Mouse (Mus musculus) lung, embryonic 15.5 days (tissue): Measurements from ENCODE around the gene Snapc4. TPM values are rescaled to one million over a fixed set of nuclear protein-coding genes. Genes with fewer than 3 reads are reported as not detected.
"Not testable (repeated sequence)": the region's sequence is repeated elsewhere in the genome, so short reads cannot be mapped to it uniquely, and the experiment has no call there.

Experiments used
- ATAC-seq: fragments of 200-750 bp; cut with Nextera tagmentation; 2 replicates; pipeline ENCODE4 v1.8.0; 2017; ENCODE audit warnings: moderate number of reproducible peaks, borderline replicate concordance; ENCODE audit not compliant: low FRiP score, low TSS enrichment; ENCODE audit errors: extremely low read depth
- H3K27ac ChIP-seq: fragments of 300-500 bp; sonication (generic); 2 replicates; pipeline ENCODE4 v1.5.1; 2015; ENCODE audit warnings: moderate library complexity, mild to moderate bottlenecking, inconsistent platforms
- H3K27me3 ChIP-seq: fragments of 300-500 bp; sonication (generic); 2 replicates; pipeline ENCODE4 v1.6.1; 2015; ENCODE audit warnings: inconsistent platforms
- H3K36me3 ChIP-seq: fragments of 300-500 bp; sonication (generic); 2 replicates; pipeline ENCODE4 v1.6.1; 2015; ENCODE audit warnings: inconsistent platforms
- H3K4me1 ChIP-seq: fragments of 300-500 bp; sonication (generic); 2 replicates; pipeline ENCODE4 v1.6.1; 2015; ENCODE audit warnings: inconsistent platforms
- H3K4me2 ChIP-seq: fragments of 300-500 bp; sonication (generic); 2 replicates; pipeline ENCODE4 v1.6.1; 2015; ENCODE audit warnings: inconsistent platforms, mild to moderate bottlenecking, moderate library complexity
- H3K4me3 ChIP-seq: fragments of 300-500 bp; sonication (generic); 2 replicates; pipeline ENCODE4 v1.5.1; 2015; ENCODE audit warnings: mild to moderate bottlenecking, inconsistent platforms
- H3K9ac ChIP-seq: fragments of 300-500 bp; sonication (generic); 2 replicates; pipeline ENCODE4 v1.6.1; 2015; ENCODE audit warnings: inconsistent platforms
- H3K9me3 ChIP-seq: fragments of 300-500 bp; sonication (generic); 2 replicates; pipeline ENCODE4 v1.6.1; 2016; ENCODE audit warnings: inconsistent platforms
- WGBS: fragments of 180-500 bp; shearing (Covaris S2); methylation state at CpG from one replicate; pipeline ENCODE4 v1.1.7; 2015; 5-methylcytosine and 5-hydroxymethylcytosine counted together
- polyA plus RNA-seq: library from polyadenylated mRNA; unstranded; fragments of >200 nt; fragmentation: Nextera tagmentation; extraction: Ambion mirVana; gene quantifications from 2 replicates; pipeline ENCODE4 v1.2.1, GENCODE M21; 2015

Gene Snapc4
- polyA plus RNA-seq, 1 experiment from 2014 or later: 30.0 TPM

GRCm38 (mm10) chr2:26402265-26402664 is 21.8 kb upstream of the Snapc4 start:
- H3K4me2 ChIP-seq: no peak overlapping the region
- no peak overlapping the region for H3K27ac ChIP-seq
- H3K9ac ChIP-seq: no peak overlapping the region
- H3K36me3 ChIP-seq: peaks cover 57% of the 10 kb centered on the region
- H3K4me3 ChIP-seq: no peak overlapping the region
- H3K4me1 ChIP-seq: peaks cover 15% of the 10 kb centered on the region
- H3K9me3 ChIP-seq: no peaks in the 10 kb centered on the region
- H3K27me3 ChIP-seq: no peaks in the 10 kb centered on the region
- ATAC-seq: no peak
- 86% methylated on average over 1 of the region's 1 CpGs for WGBS

DNA sequence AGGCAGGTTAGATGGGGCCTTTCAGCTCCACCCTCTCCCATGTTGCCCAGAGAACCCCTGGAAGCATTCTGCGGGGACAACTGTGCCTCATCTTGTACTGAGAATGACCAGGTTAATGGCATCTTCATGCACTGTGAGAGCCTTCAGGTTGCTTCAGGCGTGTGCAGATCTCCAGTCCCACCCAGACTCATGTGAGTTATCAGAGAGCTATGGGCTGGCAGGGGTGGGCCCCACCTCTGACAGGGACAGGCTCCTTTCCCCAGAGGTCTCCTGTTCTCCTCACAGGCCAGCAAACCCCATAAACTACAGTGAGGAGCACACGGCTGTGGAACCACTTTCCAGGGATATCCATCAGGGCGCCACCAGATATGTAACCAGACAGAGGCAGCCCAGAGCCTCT is 20.6 kb upstream of the Snapc4 start:
- 88% methylated on average over 4 of the region's 4 CpGs for WGBS
- Histone ChIP-seq H3K9me3 (no peaks in the 10 kb centered on the region), H3K9ac (no peak overlapping the region), H3K4me1 (peaks cover 3% of the 10 kb centered on the region), H3K4me3 (no peak overlapping the region), H3K4me2 (no peak overlapping the region), H3K27me3 (no peaks in the 10 kb centered on the region), H3K36me3 (peaks cover 69% of the 10 kb centered on the region), H3K27ac (no peak overlapping the region)
- no peak for ATAC-seq

DNA sequence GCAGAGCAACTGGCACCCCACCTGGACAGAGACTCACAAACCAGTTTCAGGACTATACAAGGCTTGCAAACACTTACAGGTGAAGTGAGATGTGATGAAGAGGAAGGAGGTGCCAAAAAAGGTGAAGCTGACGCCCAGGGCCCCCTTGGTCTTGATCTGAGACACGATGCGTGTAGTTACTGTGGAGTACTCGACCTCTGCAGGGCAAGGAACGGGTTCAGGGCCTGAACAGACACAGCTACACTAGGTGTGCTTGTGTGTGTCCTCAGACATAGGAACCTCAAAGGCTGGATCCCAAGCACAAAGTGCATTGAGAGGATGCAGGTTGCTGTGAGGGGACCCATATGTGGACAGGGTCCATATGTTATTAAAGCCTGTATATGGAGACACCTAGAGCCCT is 19.8 kb upstream of the Snapc4 start:
- 88% methylated on average over 5 of the region's 5 CpGs for WGBS
- Histone ChIP-seq H3K9me3 (no peaks in the 10 kb centered on the region), H3K4me2 (no peak overlapping the region), H3K27ac (no peak overlapping the region), H3K27me3 (no peaks in the 10 kb centered on the region), H3K4me1 (no peaks in the 10 kb centered on the region), H3K36me3 (peaks cover 70% of the 10 kb centered on the region), H3K9ac (no peak overlapping the region), H3K4me3 (no peak overlapping the region)
- no peak for ATAC-seq

GRCm38 (mm10) chr2:26399647-26400046 is 19.2 kb upstream of the Snapc4 start:
- ATAC-seq: no peak
- H3K27ac ChIP-seq: no peak overlapping the region

GRCm38 (mm10) chr2:26398978-26399377 is 18.5 kb upstream of the Snapc4 start:
- H3K4me1 ChIP-seq: no peaks in the 10 kb centered on the region
- no peak overlapping the region for H3K9ac ChIP-seq
- no peak overlapping the region for H3K27ac ChIP-seq
- WGBS: 84% methylated on average over 8 of the region's 8 CpGs
- H3K4me3 ChIP-seq: no peak overlapping the region
- peaks cover 83% of the 10 kb centered on the region for H3K36me3 ChIP-seq
- no peak overlapping the region for H3K4me2 ChIP-seq
- no peak for ATAC-seq
- no peaks in the 10 kb centered on the region for H3K27me3 ChIP-seq
- no peaks in the 10 kb centered on the region for H3K9me3 ChIP-seq

More at GRCm38 (mm10) chr2:26399647-26400046, 19.2 kb upstream of the Snapc4 start:
- 77% methylated on average over 5 of the region's 5 CpGs for WGBS
- Histone ChIP-seq H3K27me3 (no peaks in the 10 kb centered on the region), H3K9me3 (no peaks in the 10 kb centered on the region), H3K9ac (no peak overlapping the region), H3K4me3 (no peak overlapping the region), H3K4me2 (no peak overlapping the region), H3K36me3 (peaks cover 77% of the 10 kb centered on the region), H3K4me1 (no peaks in the 10 kb centered on the region)

- H3K4me2 ChIP-seq: no peak overlapping the region
- WGBS: 90% methylated on average over 6 of the region's 6 CpGs
Measured at GRCm38 (mm10) chr2:26391617-26392016, 11.2 kb upstream of the Snapc4 start.

GRCm38 (mm10) chr2:26390954-26391353 is 10.5 kb upstream of the Snapc4 start:
- Histone ChIP-seq H3K4me2 (no peak overlapping the region), H3K9ac (no peak overlapping the region), H3K27ac (no peak overlapping the region), H3K9me3 (no peaks in the 10 kb centered on the region), H3K27me3 (no peaks in the 10 kb centered on the region), H3K4me1 (peaks cover 19% of the 10 kb centered on the region), H3K4me3 (no peak overlapping the region), H3K36me3 (peaks cover 72% of the 10 kb centered on the region)
- 77% methylated on average over 3 of the region's 3 CpGs for WGBS
- no peak for ATAC-seq

More at GRCm38 (mm10) chr2:26391617-26392016, 11.2 kb upstream of the Snapc4 start:
- ATAC-seq: no peak
- H3K9ac ChIP-seq: no peak overlapping the region
- peaks cover 19% of the 10 kb centered on the region for H3K4me1 ChIP-seq
- no peak overlapping the region for H3K27ac ChIP-seq
- H3K36me3 ChIP-seq: peaks cover 72% of the 10 kb centered on the region
- no peaks in the 10 kb centered on the region for H3K9me3 ChIP-seq
- no peaks in the 10 kb centered on the region for H3K27me3 ChIP-seq
- H3K4me3 ChIP-seq: no peak overlapping the region

- no peaks in the 10 kb centered on the region for H3K27me3 ChIP-seq
- peak within 1 kb of the TSS; percentile 90 for H3K9ac ChIP-seq
- no peaks in the 10 kb centered on the region for H3K9me3 ChIP-seq
- H3K36me3 ChIP-seq: peaks cover 72% of the 10 kb centered on the region
- H3K4me3 ChIP-seq: peak within 1 kb of the TSS; percentile 76
- WGBS: under 1% methylated on average over 60 of the region's 60 CpGs
- ATAC-seq: peak; percentile 87
- H3K27ac ChIP-seq: peak within 1 kb of the TSS; percentile 42; the same call in 1 of the 2 replicates
- H3K4me2 ChIP-seq: peak within 1 kb of the TSS; percentile 94
- H3K4me1 ChIP-seq: peaks cover 19% of the 10 kb centered on the region
Measured at GRCm38 (mm10) chr2:26389154-26389690, 8.8 kb upstream of the Snapc4 start, which contains the start of the genes Entr1 and Pmpca. Gene Entr1, minus strand, starts transcription at chr2:26389316. Gene Pmpca, plus strand, starts transcription at chr2:26389339.

- under 1% methylated on average over 34 of the region's 45 CpGs for WGBS
- peaks cover 72% of the 10 kb centered on the region for H3K36me3 ChIP-seq
- ATAC-seq: peak; percentile 53; the same call in 1 of the 2 replicates
Measured at GRCm38 (mm10) chr2:26388682-26389153, 8.3 kb upstream of the Snapc4 start.

GRCm38 (mm10) chr2:26387713-26388112 is 7.3 kb upstream of the Snapc4 start:
- H3K27me3 ChIP-seq: no peaks in the 10 kb centered on the region
- peak overlapping the region; percentile 94 for H3K4me2 ChIP-seq
- no peak overlapping the region for H3K27ac ChIP-seq
- peaks cover 72% of the 10 kb centered on the region for H3K36me3 ChIP-seq
- H3K4me3 ChIP-seq: peak overlapping the region; percentile 76
- H3K4me1 ChIP-seq: peaks cover 19% of the 10 kb centered on the region
- WGBS: 75% methylated on average over 3 of the region's 3 CpGs
- H3K9me3 ChIP-seq: no peaks in the 10 kb centered on the region
- H3K9ac ChIP-seq: peak overlapping the region; percentile 90; the same call in 1 of the 2 replicates
- no peak for ATAC-seq

More at GRCm38 (mm10) chr2:26388682-26389153, 8.3 kb upstream of the Snapc4 start:
- Histone ChIP-seq H3K4me3 (peak overlapping the region; percentile 76), H3K9ac (peak overlapping the region; percentile 90), H3K27me3 (no peaks in the 10 kb centered on the region), H3K4me2 (peak overlapping the region; percentile 94), H3K4me1 (peaks cover 19% of the 10 kb centered on the region), H3K9me3 (no peaks in the 10 kb centered on the region), H3K27ac (peak overlapping the region; percentile 42; the same call in 1 of the 2 replicates)

DNA sequence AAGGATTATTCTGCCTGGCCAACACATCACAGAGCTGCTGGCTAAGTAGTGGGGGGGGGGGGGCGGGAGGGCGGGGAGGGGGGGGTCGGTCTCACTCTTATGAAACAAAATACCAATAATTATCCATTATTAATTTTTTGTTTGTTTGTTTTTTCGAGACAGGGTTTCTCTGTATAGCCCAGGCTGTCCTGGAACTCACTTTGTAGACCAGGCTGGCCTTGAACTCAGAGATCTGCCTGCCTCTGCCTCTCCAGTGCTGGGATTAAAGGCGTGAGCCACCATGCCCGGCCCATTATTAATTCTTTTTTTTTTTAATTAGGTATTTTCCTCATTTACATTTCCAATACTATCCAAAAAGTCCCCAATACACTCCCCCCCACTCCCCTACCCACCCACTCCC is 418 bp upstream of the Snapc4 start:
- Histone ChIP-seq H3K4me3 (peak overlapping the region; percentile 78), H3K9ac (peak overlapping the region; percentile 71; the same call in 1 of the 2 replicates), H3K27ac (0 out of 2 replicates have a peak overlapping the region, but pooled peaks have one; percentile 25), H3K4me2 (peak overlapping the region; percentile 89), H3K36me3 (peaks cover 67% of the 10 kb centered on the region)
- not testable (repeated sequence) for H3K27me3 ChIP-seq, H3K9me3 ChIP-seq, ATAC-seq, H3K4me1 ChIP-seq
- WGBS: 20% methylated on average over 6 of the region's 6 CpGs

DNA sequence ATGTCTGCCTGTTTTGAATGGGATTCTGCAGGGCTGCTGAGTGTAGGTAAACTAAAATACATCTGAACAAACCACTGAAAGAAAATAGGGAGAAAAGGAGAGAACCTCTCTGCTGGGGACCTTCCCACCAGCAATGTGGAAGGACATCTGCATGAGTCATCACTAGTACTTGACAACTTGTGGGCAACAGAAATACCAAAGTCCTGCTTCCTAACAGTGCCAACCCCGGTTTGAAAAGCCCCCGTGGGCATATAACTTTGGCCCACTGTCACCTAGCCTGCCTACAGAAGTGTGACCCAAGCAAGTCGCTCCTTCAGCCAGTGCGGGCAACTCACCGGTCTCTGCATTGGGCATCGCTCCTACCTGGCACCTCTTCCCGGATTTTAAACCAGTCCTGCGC is 8.1 kb downstream of the Snapc4 start:
- Histone ChIP-seq H3K27ac (no peak overlapping the region), H3K36me3 (peaks cover 95% of the 10 kb centered on the region), H3K9me3 (no peaks in the 10 kb centered on the region), H3K4me2 (no peak overlapping the region), H3K27me3 (no peaks in the 10 kb centered on the region), H3K4me1 (no peaks in the 10 kb centered on the region), H3K9ac (no peak overlapping the region), H3K4me3 (no peak overlapping the region)
- no peak for ATAC-seq
- WGBS: 94% methylated on average over 8 of the region's 8 CpGs
